Mouse (Mus musculus) skeletal muscle tissue, adult 2 months (tissue): ENCODE results near the gene Alg3.

Experiments used
- DNase-seq: peaks from one replicate; pipeline ENCODE4 v3.0.0-alpha.2; 2012; ENCODE audit warnings: low read depth, low spot score

The Alg3 gene

GRCm38 (mm10) chr16:20610501-20611356 lies 806 bp downstream of the Alg3 start:
- peak; percentile 53 for DNase-seq

DNA sequence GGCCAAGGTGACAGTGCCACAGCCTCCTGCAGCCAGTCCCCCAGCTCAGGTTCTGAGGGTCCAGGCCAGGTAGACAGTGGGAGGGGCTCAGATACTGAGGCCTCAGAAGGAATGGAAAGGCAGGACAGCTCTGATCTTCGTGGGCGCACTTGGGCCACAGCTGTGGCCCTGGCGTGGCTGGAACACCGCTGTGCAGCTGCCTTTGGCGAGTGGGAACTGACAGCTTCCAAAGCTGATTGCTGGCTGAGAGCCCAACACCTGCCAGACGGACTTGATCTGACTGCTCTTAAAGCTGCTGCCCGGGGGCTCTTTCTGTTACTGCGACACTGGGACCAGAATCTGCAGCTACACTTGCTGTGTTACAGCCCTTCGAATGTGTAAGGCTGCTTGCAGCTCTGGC lies 6.8 kb downstream of the Alg3 start:
- no peak for DNase-seq

GRCm38 (mm10) chr16:20600511-20600910 lies 11.0 kb downstream of the Alg3 start:
- no peak for DNase-seq

DNA sequence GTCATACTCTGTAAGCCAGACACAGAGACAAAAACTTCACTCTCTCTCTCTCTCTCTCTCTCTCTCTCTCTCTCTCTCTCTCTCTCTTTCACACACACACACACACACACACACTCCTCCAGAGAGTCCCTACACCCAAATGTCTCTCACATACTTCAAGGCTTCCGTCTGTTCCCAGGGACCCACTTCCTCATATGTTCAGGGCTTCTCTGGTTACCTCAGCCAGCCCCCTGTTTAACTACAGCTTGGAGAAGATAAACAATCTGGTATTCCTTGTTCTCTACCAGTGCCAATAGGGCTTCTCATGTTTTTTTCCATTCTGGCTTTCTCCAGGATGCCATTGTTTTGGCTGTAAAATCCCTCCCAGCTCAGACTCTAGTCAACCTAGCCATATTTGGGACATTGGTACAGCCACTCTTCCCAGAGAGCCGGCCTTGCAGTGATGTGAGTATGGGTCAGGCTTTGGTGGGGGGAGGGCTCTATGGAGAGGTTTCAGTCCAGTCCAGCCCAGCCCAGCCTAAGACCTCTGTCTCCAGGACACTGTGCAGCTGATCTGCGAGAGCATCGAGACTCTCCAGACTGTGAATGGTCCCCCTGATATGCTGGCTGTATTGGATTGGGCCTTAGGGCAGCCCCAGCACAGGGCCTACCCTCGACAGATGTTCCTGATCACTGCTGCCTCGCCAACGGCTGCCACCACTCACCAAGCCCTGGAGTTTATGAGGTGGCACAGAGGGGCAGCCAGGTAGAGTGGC lies 14.7 kb downstream of the Alg3 start:
- DNase-seq: no peak

DNA sequence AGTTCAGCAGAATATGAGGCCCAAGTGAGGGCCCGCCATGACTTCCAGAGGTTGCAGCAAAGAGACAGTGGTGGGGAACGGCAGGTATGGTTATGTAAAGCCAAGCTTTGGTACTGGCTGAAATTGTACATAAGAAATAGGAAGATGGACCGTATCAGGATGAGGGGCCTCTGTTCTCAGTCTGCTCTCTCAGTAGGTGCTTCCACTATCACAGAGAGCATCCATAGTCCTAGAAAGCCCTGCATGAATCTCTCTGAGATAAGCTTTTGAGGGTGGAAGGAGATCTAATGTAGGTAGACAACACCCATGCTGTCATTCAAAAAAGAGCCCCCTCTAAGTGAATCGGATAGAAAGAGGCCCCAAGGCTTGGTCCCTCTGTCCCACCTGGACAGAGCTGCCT lies 15.8 kb downstream of the Alg3 start:
- no peak for DNase-seq

- no peak for DNase-seq
These were observed 16.4 kb downstream of the Alg3 start for GRCm38 (mm10) chr16:20595060-20595673.

- DNase-seq: no peak
These were observed 20.3 kb downstream of the Alg3 start for GRCm38 (mm10) chr16:20591076-20591705.

- DNase-seq: no peak
These were observed 20.9 kb downstream of the Alg3 start for GRCm38 (mm10) chr16:20590680-20591038.

- DNase-seq: no peak
These were observed 21.4 kb downstream of the Alg3 start for GRCm38 (mm10) chr16:20589939-20590679.

DNA sequence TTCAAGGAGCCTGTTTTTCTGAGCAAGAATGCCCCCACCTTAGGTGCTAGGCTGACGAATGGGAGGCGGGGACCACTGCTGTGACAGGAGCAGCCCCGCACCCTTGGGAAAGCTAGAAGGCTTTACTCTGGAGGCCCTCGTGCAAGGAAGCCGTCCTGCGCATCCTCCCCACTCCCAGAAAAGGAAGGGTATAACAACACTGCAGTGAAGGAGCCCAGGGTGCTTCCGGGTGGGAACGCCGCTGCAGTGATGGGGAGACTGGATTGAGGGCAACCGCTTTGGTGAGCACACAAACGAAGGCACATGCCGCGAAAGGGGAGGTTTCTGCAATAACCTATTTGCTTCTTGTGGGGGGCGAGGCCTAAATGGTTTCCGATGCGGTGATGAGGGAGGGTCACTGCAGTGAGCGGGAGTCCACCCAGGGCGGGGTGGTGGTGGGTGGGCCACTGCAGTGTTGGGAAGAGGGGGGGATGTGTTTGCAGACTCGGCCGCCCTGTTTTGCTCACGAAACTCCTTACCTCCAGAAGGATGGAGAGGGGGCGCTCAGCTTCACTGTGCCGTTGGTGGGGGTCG lies 22.1 kb downstream of the Alg3 start, which contains the start of gene Vwa5b2:
Vwa5b2 (plus strand) TSS at position 106 of the 573 bp plus-strand sequence.
- no peak for DNase-seq

- no peak for DNase-seq
These were observed 46.5 kb downstream of the Alg3 start for GRCm38 (mm10) chr16:20565075-20565474.

- DNase-seq: no peak
These were observed 54.2 kb downstream of the Alg3 start for GRCm38 (mm10) chr16:20557381-20557780.
